Mouse (Mus musculus) retina, postnatal 7 days (tissue): ENCODE data around the gene Tjap1.

ENCODE experiments used
- DNase-seq: peaks from one replicate; pipeline ENCODE4 v3.0.0-alpha.2; 2012; ENCODE audit warnings: low read depth, low spot score

Tjap1 gene

DNA sequence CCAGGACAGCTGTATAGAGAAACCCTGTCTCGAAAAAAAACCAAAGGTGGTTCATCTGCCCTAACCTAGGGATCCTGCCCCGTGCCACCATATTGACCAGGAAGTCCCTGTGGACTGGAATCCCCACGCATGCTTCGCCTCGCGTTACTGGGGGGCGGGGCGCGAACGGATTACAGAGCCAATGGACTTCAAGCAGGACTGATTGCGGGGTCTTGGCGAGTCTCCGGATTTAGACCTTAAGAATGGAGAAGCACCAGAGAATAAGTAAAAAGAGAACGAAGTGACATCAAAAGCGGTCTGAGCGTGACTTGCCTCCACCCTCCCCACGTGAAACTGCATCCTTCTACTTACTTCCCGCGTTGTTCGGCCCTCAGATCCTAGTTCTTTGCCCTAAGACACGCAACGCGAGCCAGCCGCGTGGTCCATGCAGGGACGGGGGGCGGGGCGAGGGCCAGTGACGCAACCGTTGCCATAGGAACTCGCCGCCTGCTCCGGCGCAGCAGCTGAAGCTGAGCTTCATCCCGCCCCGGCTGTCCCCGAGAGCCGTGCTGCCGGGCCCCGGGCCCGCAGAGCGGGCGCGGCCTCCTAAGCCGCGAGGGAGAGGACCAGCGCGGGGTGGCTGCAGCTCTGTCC, 29.3 kb downstream of the Tjap1 start, which contains the start of gene Lrrc73:
TSS of gene Lrrc73 (plus strand) at position 80 of the 633 bp plus-strand sequence.
- DNase-seq, result peak; percentile 81

DNA sequence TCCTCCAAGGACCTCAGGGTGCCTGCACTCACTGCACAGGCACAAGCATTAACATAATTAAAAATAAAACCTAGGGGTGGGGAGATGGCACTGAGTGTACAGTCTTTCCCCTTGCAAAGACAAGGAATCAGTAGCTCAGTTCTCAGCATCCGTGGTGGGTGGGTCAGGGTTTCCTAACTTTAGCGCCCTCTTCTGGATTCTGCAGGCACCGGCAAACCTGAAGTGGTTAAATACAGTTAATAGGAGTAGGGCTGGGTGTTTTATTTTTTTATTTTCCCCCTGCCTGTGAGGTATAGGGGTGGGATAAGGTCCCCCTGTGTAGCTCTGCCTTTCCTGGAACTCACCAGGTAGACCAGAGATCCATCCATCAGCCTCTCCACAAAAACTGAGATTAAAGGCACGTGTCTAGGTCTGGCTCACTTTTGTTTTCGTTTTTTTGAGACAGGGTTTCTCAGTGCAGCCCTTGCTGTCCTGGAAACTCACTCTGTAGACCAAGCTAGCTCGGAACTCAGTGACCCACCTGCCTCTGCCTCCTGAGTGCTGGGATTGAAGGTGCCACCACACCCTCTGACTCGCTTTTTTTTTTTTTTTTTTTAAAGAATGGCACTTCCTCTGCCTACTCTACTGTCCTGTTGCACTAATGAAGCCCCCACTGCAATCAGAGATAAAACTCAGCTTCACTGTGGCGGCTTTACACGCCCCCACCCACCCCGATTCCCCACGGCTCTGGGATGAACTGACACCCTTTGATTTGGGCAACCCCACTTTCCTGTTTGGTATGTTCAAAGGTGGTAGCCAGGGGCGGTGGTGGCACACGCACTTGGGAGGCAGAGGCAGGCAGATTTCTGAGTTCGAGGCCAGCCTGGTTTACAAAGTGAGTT, 30.0 kb downstream of the Tjap1 start:
- no peak for DNase-seq

- no peak for DNase-seq
Measured at GRCm38 (mm10) chr17:46251174-46251573, 31.7 kb downstream of the Tjap1 start.

- DNase-seq, result no peak
Measured at GRCm38 (mm10) chr17:46248189-46248522, 34.7 kb downstream of the Tjap1 start.

DNA sequence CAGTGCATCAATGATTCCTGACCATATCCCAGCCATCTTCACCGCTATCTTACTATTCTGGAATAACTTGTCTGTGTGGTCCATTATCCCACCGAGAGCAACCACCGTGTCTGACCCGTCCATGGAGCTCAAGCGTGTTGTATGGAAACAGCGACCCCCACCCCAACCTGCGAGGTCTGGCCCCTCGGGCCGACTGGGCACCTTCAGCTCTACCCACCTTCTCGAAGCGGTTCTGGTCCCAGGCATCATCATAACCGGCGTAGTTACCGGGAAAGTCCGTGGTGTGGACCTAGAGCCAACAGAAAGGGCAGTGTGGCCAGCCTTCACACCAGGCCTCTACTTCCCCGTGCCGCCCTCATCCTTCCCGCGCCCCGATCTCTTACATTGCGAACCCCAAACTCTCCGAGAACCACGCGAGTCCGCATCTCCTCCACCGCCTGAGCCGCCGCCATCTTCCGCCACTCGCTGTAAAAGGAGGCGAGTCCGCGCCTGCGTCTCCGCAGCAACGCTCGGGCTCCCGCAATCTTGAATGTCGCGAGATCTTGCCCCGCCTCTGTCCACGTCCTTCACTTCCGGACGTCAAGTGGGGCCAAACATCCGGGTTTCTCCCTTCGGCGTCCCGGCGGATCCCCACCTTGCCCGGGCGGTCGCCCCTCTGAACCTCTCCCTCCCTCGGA, 35.2 kb downstream of the Tjap1 start, which contains the start of the genes Polr1c and Yipf3:
TSS of gene Polr1c (minus strand) at position 543 of the 677 bp plus-strand sequence.
TSS of gene Yipf3 (plus strand) at position 569 of the 677 bp plus-strand sequence.
- peak; percentile 89 for DNase-seq

GRCm38 (mm10) chr17:46244579-46244978, 38.2 kb downstream of the Tjap1 start:
- no peak for DNase-seq

- no peak for DNase-seq
Measured at GRCm38 (mm10) chr17:46243624-46244023, 39.2 kb downstream of the Tjap1 start.

GRCm38 (mm10) chr17:46242993-46243392, 39.8 kb downstream of the Tjap1 start:
- DNase-seq, result no peak

GRCm38 (mm10) chr17:46242274-46242673, 40.6 kb downstream of the Tjap1 start:
- no peak for DNase-seq

- no peak for DNase-seq
Measured at GRCm38 (mm10) chr17:46241471-46241870, 41.4 kb downstream of the Tjap1 start.

- no peak for DNase-seq
Measured at GRCm38 (mm10) chr17:46239516-46240114, 43.2 kb downstream of the Tjap1 start.

DNA sequence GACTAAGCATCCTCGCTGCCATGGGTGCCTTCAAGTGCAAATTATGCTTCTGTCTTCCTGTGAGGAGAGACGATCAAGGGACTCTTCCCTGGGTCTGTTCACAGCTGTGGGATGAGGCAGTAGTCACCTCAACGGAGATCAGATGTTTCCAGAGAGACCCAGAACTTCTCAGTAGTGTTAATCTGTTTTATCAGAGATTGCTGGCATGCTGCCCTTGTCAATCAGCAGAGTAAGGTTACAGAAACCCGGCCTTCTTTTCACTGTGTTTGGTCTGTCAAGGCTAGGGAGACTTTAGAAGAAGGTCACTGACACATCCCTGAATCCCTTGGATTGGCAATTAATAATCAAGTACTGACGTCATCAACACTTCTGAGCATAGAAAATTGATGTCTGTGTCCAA, 45.3 kb downstream of the Tjap1 start:
- no peak for DNase-seq

DNA sequence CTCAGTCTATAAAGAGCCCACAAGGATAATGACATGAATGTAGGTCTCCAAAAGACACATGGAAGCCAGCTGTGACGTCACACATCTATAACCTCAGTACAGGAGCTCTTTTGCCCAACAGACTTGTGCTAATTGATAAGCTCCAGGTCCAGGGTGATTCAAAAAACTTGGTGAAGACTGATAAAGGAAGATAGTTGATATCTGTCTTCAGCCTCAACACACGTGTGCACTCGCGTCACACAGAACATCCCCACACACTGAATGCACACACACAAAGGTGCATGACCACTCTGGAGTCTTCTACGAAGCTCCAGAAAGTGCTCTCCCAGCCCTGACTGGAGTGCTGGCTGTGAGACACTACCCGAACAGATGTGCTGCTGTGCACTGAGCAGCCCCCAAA, 45.7 kb downstream of the Tjap1 start:
- DNase-seq, result no peak

DNA sequence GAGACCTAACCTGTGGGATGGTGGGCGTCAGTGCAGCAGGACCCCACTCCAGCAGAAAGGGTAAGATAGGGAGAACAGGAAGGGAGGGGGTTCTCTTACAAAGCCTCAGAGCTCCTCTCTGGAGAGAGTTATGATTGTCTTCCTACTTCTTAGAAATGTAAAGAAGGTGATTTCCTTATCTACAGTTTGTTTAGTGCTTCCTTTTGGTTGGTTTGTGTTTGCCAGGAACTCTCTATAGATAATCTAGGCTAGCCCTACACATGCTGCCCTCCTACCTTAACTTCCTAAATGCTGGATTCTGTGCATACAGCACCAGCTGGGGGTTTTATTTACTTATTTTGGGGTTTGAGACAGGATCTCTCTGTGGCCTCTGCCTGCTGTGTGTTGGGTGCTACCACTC, 46.8 kb downstream of the Tjap1 start:
- no peak for DNase-seq

DNA sequence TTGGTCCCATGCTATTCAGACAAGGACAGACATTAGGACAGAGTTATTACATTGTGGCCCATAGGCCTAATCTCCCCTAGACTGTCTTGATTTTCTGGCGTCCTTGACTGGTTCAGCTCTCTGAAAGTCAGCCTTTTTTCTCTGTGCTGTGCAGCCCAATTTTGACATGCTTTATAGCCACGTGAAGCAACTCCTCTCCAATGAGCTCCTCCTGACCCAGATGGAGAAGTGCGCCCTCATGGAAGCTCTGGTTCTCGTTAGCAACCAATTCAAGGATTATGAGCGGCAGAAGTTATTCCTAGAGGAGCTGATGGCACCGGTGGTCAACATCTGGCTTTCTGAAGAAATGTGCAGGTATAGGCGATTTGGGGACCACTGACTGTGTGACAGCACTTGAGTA, 55.2 kb downstream of the Tjap1 start:
- no peak for DNase-seq

DNA sequence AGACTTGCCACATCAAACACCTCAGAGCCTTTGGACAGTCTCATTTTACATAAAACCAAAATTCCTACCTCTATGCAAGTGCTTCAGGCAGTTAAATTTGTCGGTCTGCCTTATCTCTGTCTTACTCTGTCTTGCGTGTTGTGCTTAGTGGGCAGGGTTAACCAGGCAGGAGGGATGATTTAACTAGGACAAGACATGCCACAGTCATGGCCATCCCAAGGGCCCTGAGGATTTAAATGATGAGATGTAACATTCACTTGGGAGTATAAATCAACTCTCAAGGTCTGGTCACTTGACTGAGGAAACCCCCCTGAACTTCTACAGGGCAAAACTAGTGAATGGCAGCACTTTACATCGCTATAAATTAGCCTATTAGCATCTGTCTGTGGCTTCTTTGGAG, 61.2 kb downstream of the Tjap1 start:
- no peak for DNase-seq

GRCm38 (mm10) chr17:46210550-46210949, 72.3 kb downstream of the Tjap1 start:
- DNase-seq, result no peak
